Mouse (Mus musculus): ENCODE results near the gene Hnrnpdl. TPM values are rescaled to one million over a fixed set of nuclear protein-coding genes. Genes with fewer than 3 reads are reported as not detected.

The Hnrnpdl gene
- polyA plus RNA-seq, 2 experiments, result 184 to 454 TPM

DNA sequence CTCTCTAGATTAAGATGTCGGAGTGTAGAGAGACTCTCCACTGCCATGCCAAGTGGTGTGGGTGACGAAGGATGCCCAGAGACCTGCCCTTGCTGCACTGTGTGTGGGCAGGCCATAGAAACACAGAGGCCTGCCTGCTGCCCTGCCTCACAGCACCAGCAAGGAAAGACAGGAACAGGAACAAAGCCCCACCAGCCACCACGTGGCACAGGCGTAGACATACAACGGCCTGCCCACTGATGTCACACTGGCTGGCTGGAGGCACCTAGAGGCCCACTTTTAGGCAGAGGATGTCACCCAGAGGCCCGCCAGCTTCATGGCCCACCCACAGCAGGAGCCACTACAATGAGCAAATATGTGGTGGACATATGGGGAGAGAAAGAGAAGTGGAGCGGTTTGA lies 39.4 kb downstream of the Hnrnpdl start:
- WGBS, result 83% methylated on average over 7 of the region's 7 CpGs
- ATAC-seq (ENCODE audit: low FRiP score, low read depth), result no peak
- Histone ChIP-seq H3K4me3 (replicated peaks; ENCODE audit: low read length) (no peak overlapping the region), H3K9me3 (ENCODE audit: control insufficient read depth, low read length) (no peaks in the 10 kb centered on the region), H3K36me3 (ENCODE audit: control insufficient read depth, insufficient read depth, low read length) (no peaks in the 10 kb centered on the region), H3K4me2 (replicated peaks; ENCODE audit: low read depth, low read length, severe bottlenecking) (no peak overlapping the region), H3K4me1 (ENCODE audit: control insufficient read depth, insufficient read depth, low read length) (no peaks in the 10 kb centered on the region), H3K27me3 (ENCODE audit: control insufficient read depth, insufficient read depth, low read length) (no peaks in the 10 kb centered on the region), H3K27ac (replicated peaks; ENCODE audit: low read depth, low read length) (no peak overlapping the region), H3K9ac (ENCODE audit: low read depth, low read length, severe bottlenecking) (no peak overlapping the region)
- no peak for DNase-seq (ENCODE audit: low spot score)
- no peak for TF ChIP-seq POLR2A (IDR thresholded peaks at IDR 0.05; ENCODE audit: borderline replicate concordance, extremely low read depth, insufficient read depth, insufficient read length)

DNA sequence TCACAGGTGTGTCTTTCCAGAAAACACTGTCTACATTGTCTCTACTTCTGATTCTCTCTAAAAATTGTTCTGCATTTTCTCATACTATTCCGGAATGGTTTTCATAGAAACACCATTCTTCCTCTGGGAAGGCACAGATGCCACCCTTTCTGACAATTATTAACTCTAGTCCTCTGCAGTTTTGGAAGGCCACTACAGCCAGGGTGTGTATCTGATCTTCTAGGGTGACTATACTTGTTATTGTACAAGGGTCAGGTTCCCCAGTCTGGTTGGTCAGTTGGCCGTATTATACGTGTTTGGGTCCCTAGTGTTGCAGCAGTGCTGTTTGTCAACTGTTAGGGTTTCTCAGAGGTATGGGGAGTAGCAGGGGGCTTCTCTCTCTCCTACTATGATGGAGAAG lies 44.8 kb downstream of the Hnrnpdl start:
- no peak for TF ChIP-seq POLR2A (IDR thresholded peaks at IDR 0.05; ENCODE audit: borderline replicate concordance, extremely low read depth, insufficient read depth, insufficient read length)

DNA sequence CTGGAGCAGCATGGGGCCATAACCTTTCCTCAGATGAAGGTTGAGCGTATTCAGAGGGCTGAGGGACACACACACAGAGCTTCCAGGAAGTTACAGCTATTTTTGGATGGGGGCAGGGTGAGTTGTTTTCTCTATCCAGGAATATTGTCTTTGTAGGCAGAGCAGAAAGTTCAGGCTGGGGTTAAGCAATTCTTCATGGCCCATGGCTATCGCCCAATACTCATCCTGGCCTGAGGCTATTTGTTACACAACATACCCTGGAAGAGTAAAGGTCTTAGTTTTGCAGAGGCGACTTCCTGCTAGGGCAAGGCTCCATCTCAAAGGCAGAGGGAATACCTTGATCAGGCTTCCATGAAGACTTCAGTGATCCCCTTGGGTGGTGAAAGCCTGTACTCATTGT lies 45.3 kb downstream of the Hnrnpdl start:
- H3K9ac ChIP-seq (ENCODE audit: low read depth, low read length, severe bottlenecking), result no peak overlapping the region
- DNase-seq (ENCODE audit: low spot score) (no peak), ATAC-seq (ENCODE audit: low FRiP score, low read depth) (no peak)
- H3K4me3 ChIP-seq (replicated peaks; ENCODE audit: low read length), result no peak overlapping the region
- no peaks in the 10 kb centered on the region for H3K27me3 ChIP-seq (ENCODE audit: control insufficient read depth, insufficient read depth, low read length)
- no peak for TF ChIP-seq POLR2A (IDR thresholded peaks at IDR 0.05; ENCODE audit: borderline replicate concordance, extremely low read depth, insufficient read depth, insufficient read length)
- H3K36me3 ChIP-seq (ENCODE audit: control insufficient read depth, insufficient read depth, low read length), result no peaks in the 10 kb centered on the region
- 80% methylated on average over 3 of the region's 3 CpGs for WGBS
- no peaks in the 10 kb centered on the region for H3K4me1 ChIP-seq (ENCODE audit: control insufficient read depth, insufficient read depth, low read length)
- no peak overlapping the region for H3K4me2 ChIP-seq (replicated peaks; ENCODE audit: low read depth, low read length, severe bottlenecking)
- no peak overlapping the region for H3K27ac ChIP-seq (replicated peaks; ENCODE audit: low read depth, low read length)
- H3K9me3 ChIP-seq (ENCODE audit: control insufficient read depth, low read length), result no peaks in the 10 kb centered on the region

More for the DNA sequence above, 44.8 kb downstream of the Hnrnpdl start:
- Histone ChIP-seq H3K9me3 (ENCODE audit: control insufficient read depth, low read length) (no peaks in the 10 kb centered on the region), H3K4me1 (ENCODE audit: control insufficient read depth, insufficient read depth, low read length) (no peaks in the 10 kb centered on the region), H3K27ac (replicated peaks; ENCODE audit: low read depth, low read length) (no peak overlapping the region), H3K36me3 (ENCODE audit: control insufficient read depth, insufficient read depth, low read length) (no peaks in the 10 kb centered on the region), H3K27me3 (ENCODE audit: control insufficient read depth, insufficient read depth, low read length) (no peaks in the 10 kb centered on the region), H3K4me2 (replicated peaks; ENCODE audit: low read depth, low read length, severe bottlenecking) (no peak overlapping the region), H3K4me3 (replicated peaks; ENCODE audit: low read length) (no peak overlapping the region), H3K9ac (ENCODE audit: low read depth, low read length, severe bottlenecking) (no peak overlapping the region)
- ATAC-seq (ENCODE audit: low FRiP score, low read depth) (no peak), DNase-seq (ENCODE audit: low spot score) (no peak)
- 92% methylated on average over 3 of the region's 3 CpGs for WGBS

Other genes starting within 250 kb of the Hnrnpdl start
- gene Vamp9, start 133.4 kb downstream of the Hnrnpdl start, polyA plus RNA-seq (2012; rRNA removed), result 0.10 and 0.19 TPM in 2 replicates
- gene Vamp9, start 133.4 kb downstream of the Hnrnpdl start, polyA plus RNA-seq (2014; fragmentation: Nextera tagmentation; extraction: Ambion mirVana), result not detected in 2 replicates
- 224 and 369 TPM in 2 replicates for gene Hnrnpd, start 60.7 kb downstream of the Hnrnpdl start, polyA plus RNA-seq (2012; rRNA removed)
- 168 and 184 TPM in 2 replicates for gene Hnrnpd, start 60.7 kb downstream of the Hnrnpdl start, polyA plus RNA-seq (2014; fragmentation: Nextera tagmentation; extraction: Ambion mirVana)
- 6.6 and 7.7 TPM in 2 replicates for gene 4930524J08Rik, start 60.6 kb downstream of the Hnrnpdl start, polyA plus RNA-seq (2012; rRNA removed)
- 2.0 and 2.4 TPM in 2 replicates for gene 4930524J08Rik, start 60.6 kb downstream of the Hnrnpdl start, polyA plus RNA-seq (2014; fragmentation: Nextera tagmentation; extraction: Ambion mirVana)
- 50.5 and 52.1 TPM in 2 replicates for gene Enoph1, start 321 bp upstream of the Hnrnpdl start, polyA plus RNA-seq (2012; rRNA removed)
- gene Enoph1, start 321 bp upstream of the Hnrnpdl start, polyA plus RNA-seq (2014; fragmentation: Nextera tagmentation; extraction: Ambion mirVana), result 39.1 and 42.8 TPM in 2 replicates
- gene Tmem150c, start 120.1 kb upstream of the Hnrnpdl start, polyA plus RNA-seq (2012; rRNA removed), result 7.2 and 7.3 TPM in 2 replicates
- gene Tmem150c, start 120.1 kb upstream of the Hnrnpdl start, polyA plus RNA-seq (2014; fragmentation: Nextera tagmentation; extraction: Ambion mirVana), result 4.7 and 4.8 TPM in 2 replicates

Data from limb, embryonic 14.5 days (tissue).